Mouse (Mus musculus): ENCODE measurements around the gene Dscaml1.

GRCm38 (mm10) chr9:45754452-45755091, 328.1 kb downstream of the Dscaml1 start:
- peak; percentile 58; the same call in 1 of the 2 replicates for TF ChIP-seq ZC3H11A (IDR thresholded peaks at IDR 0.05; ENCODE audit: borderline replicate concordance, low read depth, low read length)
- no peak for TF ChIP-seq MAFK (IDR thresholded peaks at IDR 0.05; ENCODE audit: insufficient read depth, low read depth, low read length)

Data from ES-E14 (cell line).